Mouse (Mus musculus): ENCODE data around the gene Clip4. TPM values are rescaled to one million over a fixed set of nuclear protein-coding genes. Genes with fewer than 3 reads are reported as not detected.

The Clip4 gene
- polyA plus RNA-seq, 1 experiment from 2014 or later, result 4.7 TPM

GRCm38 (mm10) chr17:71752831-71753230, 15.4 kb upstream of the Clip4 start, which contains the start of gene Pcare:
Gene Pcare, minus strand, starts transcription at chr17:71752894.
- Histone ChIP-seq H3K4me2 (replicated peaks; ENCODE audit: low read depth, low read length) (no peak within 1 kb of the TSS), H3K4me1 (ENCODE audit: insufficient read depth, low read length) (peaks cover 2% of the 10 kb centered on the region; the same call in 1 of the 2 replicates), H3K36me3 (ENCODE audit: insufficient read depth, low read length) (no peaks in the 10 kb centered on the region), H3K9ac (replicated peaks; ENCODE audit: low read length) (no peak within 1 kb of the TSS), H3K27me3 (ENCODE audit: insufficient read depth, low read length) (no peaks in the 10 kb centered on the region), H3K4me3 (ENCODE audit: low read length) (no peak within 1 kb of the TSS), H3K9me3 (ENCODE audit: low read length) (no peaks in the 10 kb centered on the region), H3K27ac (ENCODE audit: low read length) (no peak within 1 kb of the TSS)
- no peak for ATAC-seq (ENCODE audit: low FRiP score, low TSS enrichment)
- WGBS, result 64% methylated on average over 10 of the region's 10 CpGs

GRCm38 (mm10) chr17:71760536-71760935, 7.7 kb upstream of the Clip4 start:
- H3K4me2 ChIP-seq (replicated peaks; ENCODE audit: low read depth, low read length), result no peak overlapping the region
- 67% methylated on average over 7 of the region's 7 CpGs for WGBS
- H3K4me3 ChIP-seq (ENCODE audit: low read length), result no peak overlapping the region
- no peaks in the 10 kb centered on the region for H3K4me1 ChIP-seq (ENCODE audit: insufficient read depth, low read length)
- no peaks in the 10 kb centered on the region for H3K27me3 ChIP-seq (ENCODE audit: insufficient read depth, low read length)
- ATAC-seq (ENCODE audit: low FRiP score, low TSS enrichment), result no peak
- H3K27ac ChIP-seq (ENCODE audit: low read length), result no peak overlapping the region
- H3K9me3 ChIP-seq (ENCODE audit: low read length), result no peaks in the 10 kb centered on the region
- H3K9ac ChIP-seq (replicated peaks; ENCODE audit: low read length), result no peak overlapping the region
- H3K36me3 ChIP-seq (ENCODE audit: insufficient read depth, low read length), result no peaks in the 10 kb centered on the region

- H3K9ac ChIP-seq (replicated peaks; ENCODE audit: low read length), result no peak overlapping the region
- H3K4me3 ChIP-seq (ENCODE audit: low read length), result no peak overlapping the region
- no peaks in the 10 kb centered on the region for H3K4me1 ChIP-seq (ENCODE audit: insufficient read depth, low read length)
- no peak overlapping the region for H3K27ac ChIP-seq (ENCODE audit: low read length)
- H3K4me2 ChIP-seq (replicated peaks; ENCODE audit: low read depth, low read length), result no peak overlapping the region
- H3K36me3 ChIP-seq (ENCODE audit: insufficient read depth, low read length), result no peaks in the 10 kb centered on the region
- no peaks in the 10 kb centered on the region for H3K27me3 ChIP-seq (ENCODE audit: insufficient read depth, low read length)
- H3K9me3 ChIP-seq (ENCODE audit: low read length), result no peaks in the 10 kb centered on the region
- 41% methylated on average over 6 of the region's 6 CpGs for WGBS
- no peak for ATAC-seq (ENCODE audit: low FRiP score, low TSS enrichment)
Measured at GRCm38 (mm10) chr17:71769564-71769963, 1.3 kb downstream of the Clip4 start.

- Histone ChIP-seq H3K4me1 (ENCODE audit: insufficient read depth, low read length) (no peaks in the 10 kb centered on the region), H3K4me2 (replicated peaks; ENCODE audit: low read depth, low read length) (no peak overlapping the region), H3K9me3 (ENCODE audit: low read length) (no peaks in the 10 kb centered on the region), H3K36me3 (ENCODE audit: insufficient read depth, low read length) (no peaks in the 10 kb centered on the region), H3K27me3 (ENCODE audit: insufficient read depth, low read length) (no peaks in the 10 kb centered on the region), H3K9ac (replicated peaks; ENCODE audit: low read length) (no peak overlapping the region), H3K4me3 (ENCODE audit: low read length) (no peak overlapping the region), H3K27ac (ENCODE audit: low read length) (no peak overlapping the region)
- ATAC-seq (ENCODE audit: low FRiP score, low TSS enrichment), result no peak
- WGBS, result 90% methylated on average over 3 of the region's 3 CpGs
Measured at GRCm38 (mm10) chr17:71770696-71771095, 2.4 kb downstream of the Clip4 start.

- ATAC-seq (ENCODE audit: low FRiP score, low TSS enrichment), result no peak
- Histone ChIP-seq H3K4me3 (ENCODE audit: low read length) (no peak overlapping the region), H3K27me3 (ENCODE audit: insufficient read depth, low read length) (no peaks in the 10 kb centered on the region), H3K9ac (replicated peaks; ENCODE audit: low read length) (no peak overlapping the region), H3K36me3 (ENCODE audit: insufficient read depth, low read length) (no peaks in the 10 kb centered on the region), H3K9me3 (ENCODE audit: low read length) (peaks cover 4% of the 10 kb centered on the region), H3K4me2 (replicated peaks; ENCODE audit: low read depth, low read length) (no peak overlapping the region), H3K4me1 (ENCODE audit: insufficient read depth, low read length) (no peaks in the 10 kb centered on the region), H3K27ac (ENCODE audit: low read length) (no peak overlapping the region)
- 70% methylated on average over 4 of the region's 4 CpGs for WGBS
Measured at GRCm38 (mm10) chr17:71774173-71774572, 5.9 kb downstream of the Clip4 start.

- no peak overlapping the region for H3K9ac ChIP-seq (replicated peaks; ENCODE audit: low read length)
- H3K9me3 ChIP-seq (ENCODE audit: low read length), result peaks cover 4% of the 10 kb centered on the region
- 73% methylated on average over 4 of the region's 4 CpGs for WGBS
- H3K4me1 ChIP-seq (ENCODE audit: insufficient read depth, low read length), result no peaks in the 10 kb centered on the region
- H3K4me3 ChIP-seq (ENCODE audit: low read length), result no peak overlapping the region
- H3K36me3 ChIP-seq (ENCODE audit: insufficient read depth, low read length), result no peaks in the 10 kb centered on the region
- no peak for ATAC-seq (ENCODE audit: low FRiP score, low TSS enrichment)
- H3K27ac ChIP-seq (ENCODE audit: low read length), result no peak overlapping the region
- H3K4me2 ChIP-seq (replicated peaks; ENCODE audit: low read depth, low read length), result no peak overlapping the region
- no peaks in the 10 kb centered on the region for H3K27me3 ChIP-seq (ENCODE audit: insufficient read depth, low read length)
Measured at GRCm38 (mm10) chr17:71775279-71775678, 7.0 kb downstream of the Clip4 start.

- H3K4me2 ChIP-seq (replicated peaks; ENCODE audit: low read depth, low read length), result no peak overlapping the region
- H3K9me3 ChIP-seq (ENCODE audit: low read length), result peaks cover 4% of the 10 kb centered on the region
- 0 out of 2 replicates have a peak, but pooled peaks cover 19% of the 10 kb centered on the region for H3K27me3 ChIP-seq (ENCODE audit: insufficient read depth, low read length)
- H3K9ac ChIP-seq (replicated peaks; ENCODE audit: low read length), result no peak overlapping the region
- no peaks in the 10 kb centered on the region for H3K36me3 ChIP-seq (ENCODE audit: insufficient read depth, low read length)
- no peak for ATAC-seq (ENCODE audit: low FRiP score, low TSS enrichment)
- no peaks in the 10 kb centered on the region for H3K4me1 ChIP-seq (ENCODE audit: insufficient read depth, low read length)
- H3K4me3 ChIP-seq (ENCODE audit: low read length), result no peak overlapping the region
- no peak overlapping the region for H3K27ac ChIP-seq (ENCODE audit: low read length)
- 78% methylated on average over 3 of the region's 3 CpGs for WGBS
Measured at GRCm38 (mm10) chr17:71778696-71779095, 10.4 kb downstream of the Clip4 start.

- Histone ChIP-seq H3K4me3 (ENCODE audit: low read length) (no peak overlapping the region), H3K36me3 (ENCODE audit: insufficient read depth, low read length) (no peaks in the 10 kb centered on the region), H3K27ac (ENCODE audit: low read length) (no peak overlapping the region), H3K27me3 (ENCODE audit: insufficient read depth, low read length) (0 out of 2 replicates have a peak, but pooled peaks cover 19% of the 10 kb centered on the region), H3K4me2 (replicated peaks; ENCODE audit: low read depth, low read length) (no peak overlapping the region), H3K4me1 (ENCODE audit: insufficient read depth, low read length) (no peaks in the 10 kb centered on the region), H3K9me3 (ENCODE audit: low read length) (peaks cover 4% of the 10 kb centered on the region), H3K9ac (replicated peaks; ENCODE audit: low read length) (no peak overlapping the region)
- WGBS, result 60% methylated on average over 2 of the region's 2 CpGs
- ATAC-seq (ENCODE audit: low FRiP score, low TSS enrichment), result no peak
Measured at GRCm38 (mm10) chr17:71780490-71780889, 12.2 kb downstream of the Clip4 start.

- no peak for ATAC-seq (ENCODE audit: low FRiP score, low TSS enrichment)
- H3K9ac ChIP-seq (replicated peaks; ENCODE audit: low read length), result no peak overlapping the region
Measured at GRCm38 (mm10) chr17:71780945-71781344, 12.7 kb downstream of the Clip4 start.

GRCm38 (mm10) chr17:71782242-71782698, 14.0 kb downstream of the Clip4 start:
- peak overlapping the region; percentile 67 for H3K4me3 ChIP-seq (ENCODE audit: low read length)
- no peaks in the 10 kb centered on the region for H3K4me1 ChIP-seq (ENCODE audit: insufficient read depth, low read length)
- peak overlapping the region; percentile 81 for H3K9ac ChIP-seq (replicated peaks; ENCODE audit: low read length)
- 0 out of 2 replicates have a peak, but pooled peaks cover 19% of the 10 kb centered on the region for H3K27me3 ChIP-seq (ENCODE audit: insufficient read depth, low read length)
- H3K36me3 ChIP-seq (ENCODE audit: insufficient read depth, low read length), result no peaks in the 10 kb centered on the region
- H3K27ac ChIP-seq (ENCODE audit: low read length), result no peak overlapping the region
- peak overlapping the region; percentile 83 for H3K4me2 ChIP-seq (replicated peaks; ENCODE audit: low read depth, low read length)
- H3K9me3 ChIP-seq (ENCODE audit: low read length), result peaks cover 4% of the 10 kb centered on the region
- WGBS, result under 1% methylated on average over 23 of the region's 29 CpGs
- ATAC-seq (ENCODE audit: low FRiP score, low TSS enrichment), result peak; percentile 91

More at GRCm38 (mm10) chr17:71780945-71781344, 12.7 kb downstream of the Clip4 start:
- no peak overlapping the region for H3K27ac ChIP-seq (ENCODE audit: low read length)
- WGBS, result 79% methylated on average over 4 of the region's 4 CpGs
- H3K4me1 ChIP-seq (ENCODE audit: insufficient read depth, low read length), result no peaks in the 10 kb centered on the region
- no peak overlapping the region for H3K4me3 ChIP-seq (ENCODE audit: low read length)
- peaks cover 4% of the 10 kb centered on the region for H3K9me3 ChIP-seq (ENCODE audit: low read length)
- H3K36me3 ChIP-seq (ENCODE audit: insufficient read depth, low read length), result no peaks in the 10 kb centered on the region
- no peak overlapping the region for H3K4me2 ChIP-seq (replicated peaks; ENCODE audit: low read depth, low read length)
- 0 out of 2 replicates have a peak, but pooled peaks cover 19% of the 10 kb centered on the region for H3K27me3 ChIP-seq (ENCODE audit: insufficient read depth, low read length)

Data from kidney, embryonic 16.5 days (tissue).